Mouse (Mus musculus) c-Kit-positive CD71-positive TER-119-negative erythroid progenitor cells, embryonic 14.5 days (primary cell): ENCODE data around the gene Plpp1.
A peak's percentile ranks its signal among the peaks of the same experiment; 100 is the strongest.

Experiments
- DNase-seq: peaks from one replicate; pipeline ENCODE4 v3.0.0-alpha.2; 2013; ENCODE audit warnings: low read depth

The Plpp1 gene

GRCm38 (mm10) chr13:112818125-112818524 is 17.5 kb downstream of the Plpp1 start:
- DNase-seq = no peak

GRCm38 (mm10) chr13:112822413-112822812 is 21.8 kb downstream of the Plpp1 start:
- DNase-seq = no peak

GRCm38 (mm10) chr13:112823236-112823910 is 22.8 kb downstream of the Plpp1 start:
- no peak for DNase-seq

GRCm38 (mm10) chr13:112823911-112824648 is 23.5 kb downstream of the Plpp1 start:
- no peak for DNase-seq

GRCm38 (mm10) chr13:112825479-112825878 is 24.9 kb downstream of the Plpp1 start:
- DNase-seq = no peak

GRCm38 (mm10) chr13:112829619-112830018 is 29.0 kb downstream of the Plpp1 start:
- DNase-seq = no peak

GRCm38 (mm10) chr13:112832589-112832988 is 32.0 kb downstream of the Plpp1 start:
- no peak for DNase-seq

- DNase-seq = peak; percentile 58
Observed at GRCm38 (mm10) chr13:112833253-112833894, 32.8 kb downstream of the Plpp1 start.

- DNase-seq = no peak
Observed at GRCm38 (mm10) chr13:112833895-112834263, 33.3 kb downstream of the Plpp1 start.

GRCm38 (mm10) chr13:112835113-112835512 is 34.5 kb downstream of the Plpp1 start:
- DNase-seq = no peak

- no peak for DNase-seq
Observed at GRCm38 (mm10) chr13:112836951-112837350, 36.4 kb downstream of the Plpp1 start.

- DNase-seq = no peak
Observed at GRCm38 (mm10) chr13:112837621-112838155, 37.1 kb downstream of the Plpp1 start.

GRCm38 (mm10) chr13:112838562-112839232 is 38.1 kb downstream of the Plpp1 start:
- peak; percentile 75 for DNase-seq

- DNase-seq = no peak
Observed at GRCm38 (mm10) chr13:112840241-112841087, 39.9 kb downstream of the Plpp1 start.

- no peak for DNase-seq
Observed at GRCm38 (mm10) chr13:112845931-112846330, 45.3 kb downstream of the Plpp1 start.

- no peak for DNase-seq
Observed at GRCm38 (mm10) chr13:112853710-112854316, 53.2 kb downstream of the Plpp1 start.

- DNase-seq = no peak
Observed at GRCm38 (mm10) chr13:112854402-112854801, 53.8 kb downstream of the Plpp1 start.

- DNase-seq = no peak
Observed at GRCm38 (mm10) chr13:112857921-112858320, 57.3 kb downstream of the Plpp1 start.

- no peak for DNase-seq
Observed at GRCm38 (mm10) chr13:112859574-112860134, 59.1 kb downstream of the Plpp1 start.

GRCm38 (mm10) chr13:112860370-112860769 is 59.8 kb downstream of the Plpp1 start:
- no peak for DNase-seq

GRCm38 (mm10) chr13:112860911-112861310 is 60.3 kb downstream of the Plpp1 start:
- no peak for DNase-seq
